Mouse (Mus musculus) megakaryocyte, embryonic 14.5 days (primary cell): ENCODE measurements at regions not wholly inside any gene's neighbourhood (a gene's known extent, or its start where the extent isn't known, plus 50 kb on each side); places are given as distances from the start of the nearest gene placed in this dataset.

Experiments used
- H3K27me3 ChIP-seq: replicated peaks from 2 replicates; pipeline ENCODE3; 2012; ENCODE audit warnings: inconsistent platforms
- H3K36me3 ChIP-seq: replicated peaks from 2 replicates; pipeline ENCODE3; 2012; ENCODE audit warnings: low read length, inconsistent platforms, mixed read lengths
- H3K4me1 ChIP-seq: 2 replicates; pipeline ENCODE4 v1.6.1; 2012; ENCODE audit warnings: inconsistent platforms
- H3K4me3 ChIP-seq: replicated peaks from 2 replicates; pipeline ENCODE3; 2012; ENCODE audit warnings: moderate library complexity, mild to moderate bottlenecking, inconsistent platforms
- H3K9me3 ChIP-seq: 2 replicates; pipeline ENCODE4 v1.6.1; 2012; ENCODE audit warnings: inconsistent platforms
- FLI1 ChIP-seq: IDR thresholded peaks from 2 replicates; pipeline ENCODE4 v1.6.1; 2012; ENCODE audit warnings: low read length, inconsistent platforms, mixed read lengths
- GATA1 ChIP-seq: IDR thresholded peaks from 3 replicates; pipeline ENCODE4 v1.6.1; 2012; ENCODE audit warnings: mixed read lengths, low read length, inconsistent platforms, borderline replicate concordance

DNA sequence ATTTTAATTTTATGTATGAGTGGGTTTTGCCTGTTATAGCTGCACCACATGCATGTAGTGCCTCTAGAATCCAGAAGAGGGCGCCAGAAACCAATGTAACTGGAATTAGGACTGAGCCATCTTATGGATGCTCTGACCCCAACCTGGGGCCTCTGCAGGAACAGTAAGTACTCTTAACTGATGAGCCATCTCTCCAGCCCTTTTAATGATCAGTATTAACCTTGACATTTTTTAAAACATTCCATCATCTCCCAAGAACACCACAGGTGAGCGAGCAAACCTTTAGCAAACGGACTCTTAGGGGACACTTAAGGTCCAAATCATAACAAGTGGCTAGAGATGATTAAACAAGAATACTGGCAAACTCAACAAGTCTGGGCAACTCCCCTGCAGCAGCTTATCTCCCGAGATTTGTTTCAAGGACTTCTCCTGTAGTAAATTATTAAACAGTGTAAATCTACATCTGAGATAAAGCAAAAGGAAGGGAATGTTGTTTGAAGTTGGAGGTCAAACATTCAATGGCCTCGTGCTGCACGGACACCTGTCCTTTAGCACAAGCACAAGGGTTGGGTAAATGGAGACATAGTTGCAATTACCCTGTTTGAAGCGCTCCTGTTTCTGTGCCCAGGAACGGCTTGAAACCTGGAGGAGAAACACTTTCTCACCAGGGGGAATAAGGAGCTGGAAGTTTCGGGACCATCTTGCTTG is 75.9 kb upstream of the Cpsf6 start:
- H3K36me3 ChIP-seq, result no peaks in the 10 kb centered on the region
- H3K4me3 ChIP-seq, result no peak overlapping the region
- TF ChIP-seq GATA1 (no peak), FLI1 (no peak)
- H3K4me1 ChIP-seq, result peaks cover 14% of the 10 kb centered on the region
- H3K27me3 ChIP-seq, result peaks cover 27% of the 10 kb centered on the region
- H3K9me3 ChIP-seq, result no peaks in the 10 kb centered on the region

DNA sequence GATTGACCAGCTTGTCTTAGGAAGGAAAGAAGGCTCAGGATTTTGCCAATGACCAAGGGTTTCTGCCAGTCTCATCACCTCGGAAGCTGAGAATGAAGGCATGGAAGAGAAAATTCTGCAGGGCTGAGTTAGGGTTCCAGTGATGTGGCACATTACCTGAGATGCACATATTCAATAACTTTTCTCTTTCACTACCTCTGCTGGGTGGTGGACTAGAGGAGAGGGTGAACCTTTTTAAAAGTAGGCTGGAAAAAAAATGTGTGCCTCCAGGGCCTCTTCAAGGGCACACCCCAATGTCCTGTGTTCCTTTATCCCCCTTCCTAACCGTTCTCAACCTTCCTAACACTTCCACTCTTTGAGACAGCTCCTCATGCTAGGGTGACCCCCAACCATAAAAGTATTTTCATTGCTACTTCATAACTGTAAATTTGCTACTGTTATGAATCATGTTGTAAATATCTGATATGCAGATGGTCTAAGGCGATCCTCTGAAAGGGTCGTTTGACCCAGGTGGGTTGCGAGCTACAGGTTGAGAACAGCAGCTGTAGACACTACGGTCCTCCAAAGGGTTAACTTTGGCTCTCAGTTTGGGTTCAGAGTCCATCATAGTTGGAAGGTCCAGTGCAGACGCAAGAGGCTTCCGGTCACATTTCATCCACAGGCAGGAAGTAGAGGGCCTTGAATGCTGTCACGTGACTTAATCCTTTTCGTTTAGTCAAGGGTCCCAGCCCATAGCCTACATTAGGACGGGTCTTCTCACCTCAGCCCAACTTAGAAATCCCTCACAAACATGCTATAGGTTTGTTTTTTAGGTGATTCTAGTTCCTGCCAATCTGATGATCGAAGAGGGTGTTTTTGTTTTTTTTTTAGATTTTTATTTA is 75.1 kb upstream of the Cpsf6 start:
- no peak for TF ChIP-seq GATA1
- no peak for TF ChIP-seq FLI1
- no peak overlapping the region for H3K4me3 ChIP-seq

GRCm38 (mm10) chr10:117454171-117454500 is 74.3 kb upstream of the Cpsf6 start:
- Histone ChIP-seq H3K9me3 (no peaks in the 10 kb centered on the region), H3K36me3 (no peaks in the 10 kb centered on the region), H3K4me1 (peaks cover 14% of the 10 kb centered on the region)

More for the DNA sequence above, 75.1 kb upstream of the Cpsf6 start:
- Histone ChIP-seq H3K36me3 (no peaks in the 10 kb centered on the region), H3K9me3 (no peaks in the 10 kb centered on the region), H3K27me3 (peaks cover 25% of the 10 kb centered on the region), H3K4me1 (peaks cover 14% of the 10 kb centered on the region)

DNA sequence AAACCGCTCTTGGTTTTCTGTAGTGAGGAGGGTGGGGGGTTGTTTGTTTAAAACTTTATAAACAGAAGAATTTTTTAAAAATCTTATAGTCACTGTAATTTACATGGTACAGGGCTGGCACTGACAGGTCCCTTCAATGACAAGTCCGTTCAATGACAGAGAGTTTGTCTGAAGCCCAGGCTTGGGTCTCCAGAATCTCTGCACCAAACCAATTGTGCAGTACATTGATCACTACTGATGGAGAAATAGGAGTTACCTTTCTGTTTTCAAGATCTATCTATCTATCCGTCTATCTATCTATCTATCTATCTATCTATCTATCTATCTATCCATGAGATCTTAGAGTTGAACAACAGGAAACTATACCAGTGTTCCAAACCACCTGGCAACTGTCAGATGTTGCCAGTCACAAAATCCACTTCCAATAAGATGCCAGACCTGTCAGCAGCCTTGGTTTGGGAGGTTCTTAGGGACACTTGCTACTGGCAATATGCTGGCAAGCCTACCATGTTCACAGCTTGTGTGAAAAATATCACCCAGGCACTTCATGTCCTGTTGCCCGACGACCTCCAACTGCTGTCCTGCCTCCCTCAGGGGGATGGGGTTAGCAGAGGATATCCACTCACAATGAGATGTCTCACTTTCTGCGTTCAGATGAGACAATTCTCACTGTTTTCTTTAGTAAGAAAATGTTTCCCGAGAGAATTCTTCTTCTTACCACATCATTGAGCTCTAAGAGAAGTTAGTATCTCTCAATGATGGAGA is 73.8 kb upstream of the Cpsf6 start:
- Histone ChIP-seq H3K27me3 (peaks cover 25% of the 10 kb centered on the region), H3K4me1 (peaks cover 14% of the 10 kb centered on the region), H3K4me3 (no peak overlapping the region), H3K9me3 (no peaks in the 10 kb centered on the region), H3K36me3 (no peaks in the 10 kb centered on the region)
- TF ChIP-seq GATA1 (no peak), FLI1 (no peak)

More at GRCm38 (mm10) chr10:117454171-117454500, 74.3 kb upstream of the Cpsf6 start:
- Histone ChIP-seq H3K27me3 (peaks cover 25% of the 10 kb centered on the region), H3K4me3 (no peak overlapping the region)
- TF ChIP-seq GATA1, result no peak
- no peak for TF ChIP-seq FLI1

DNA sequence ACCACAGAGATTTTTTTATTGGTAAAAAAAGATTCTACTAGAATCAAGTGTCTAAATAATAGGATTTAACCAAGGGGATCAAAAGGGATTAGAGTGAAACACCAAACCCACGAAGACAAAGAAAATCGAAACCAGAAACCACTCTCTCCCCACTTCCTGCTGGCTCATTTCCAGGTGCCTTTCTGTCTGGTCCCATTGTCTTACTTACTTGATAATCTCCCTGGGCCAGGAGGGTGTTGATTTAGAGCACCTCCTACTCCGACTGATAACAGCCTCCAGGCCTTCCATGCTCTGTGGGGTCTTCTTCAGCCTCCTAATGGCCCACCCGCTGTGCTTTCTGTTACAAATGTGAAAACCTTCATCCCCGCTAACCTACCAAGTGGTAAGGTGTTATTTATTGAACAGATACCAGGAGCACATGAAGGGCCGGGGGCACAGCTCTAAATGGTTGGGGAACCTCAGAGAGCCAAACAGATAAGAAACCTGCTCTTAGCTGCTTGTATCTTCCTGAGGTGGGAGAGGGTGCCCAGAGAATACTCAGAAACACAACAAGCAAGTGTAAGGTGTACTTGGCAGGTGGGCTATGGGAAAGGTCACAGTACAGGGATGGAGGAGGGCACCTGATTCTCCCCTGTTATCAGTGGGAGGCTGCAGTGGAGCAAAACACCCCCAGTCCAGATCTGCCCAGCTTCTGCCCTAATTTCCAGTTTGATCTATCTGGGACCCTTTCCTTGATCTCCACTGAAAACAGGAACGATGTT is 72.6 kb upstream of the Cpsf6 start:
- H3K4me1 ChIP-seq, result peaks cover 14% of the 10 kb centered on the region
- no peaks in the 10 kb centered on the region for H3K36me3 ChIP-seq
- H3K27me3 ChIP-seq, result peaks cover 25% of the 10 kb centered on the region
- TF ChIP-seq FLI1 (no peak), GATA1 (no peak)
- H3K4me3 ChIP-seq, result no peak overlapping the region
- no peaks in the 10 kb centered on the region for H3K9me3 ChIP-seq

DNA sequence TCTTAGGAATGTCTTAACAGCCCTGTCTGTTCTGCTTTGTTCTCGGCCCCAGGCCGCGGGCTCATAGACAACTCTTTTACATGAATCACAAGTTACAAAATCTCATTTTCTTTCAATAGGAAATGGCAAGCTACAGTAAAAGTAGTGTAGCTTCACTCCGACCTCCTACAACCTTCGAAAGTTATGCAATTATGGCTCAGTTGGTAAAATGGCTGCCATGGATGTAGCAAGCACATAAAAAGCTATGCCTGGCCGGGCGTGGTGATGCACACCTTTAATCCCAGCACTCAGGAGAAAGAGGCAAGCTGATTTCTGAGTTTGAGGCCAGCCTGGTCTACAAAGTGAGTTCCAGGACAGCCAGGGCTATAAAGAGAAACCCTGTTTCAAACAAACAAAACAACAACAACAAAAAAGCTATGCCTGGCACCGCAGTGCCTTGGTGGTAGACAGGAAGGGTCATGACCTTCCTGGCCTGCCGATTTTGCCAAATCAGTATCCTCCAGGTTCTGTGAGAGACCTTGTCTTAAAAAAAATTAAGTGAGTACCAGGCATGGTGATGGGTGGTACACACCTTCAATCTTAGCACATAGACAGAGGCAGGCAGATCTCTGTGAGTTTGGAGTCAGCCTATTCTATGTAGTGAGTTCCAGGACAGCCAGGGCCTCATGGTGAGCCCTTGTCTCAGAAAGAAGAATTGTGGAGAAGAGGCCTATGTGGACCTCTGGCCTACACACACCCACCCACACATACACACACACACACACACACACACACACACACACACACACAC is 71.8 kb upstream of the Cpsf6 start:
- TF ChIP-seq GATA1 (no peak), FLI1 (no peak)
- peaks cover 14% of the 10 kb centered on the region for H3K4me1 ChIP-seq
- no peaks in the 10 kb centered on the region for H3K9me3 ChIP-seq
- H3K27me3 ChIP-seq, result peaks cover 22% of the 10 kb centered on the region
- H3K36me3 ChIP-seq, result no peaks in the 10 kb centered on the region
- H3K4me3 ChIP-seq, result no peak overlapping the region

GRCm38 (mm10) chr10:117450631-117451030 is 70.8 kb upstream of the Cpsf6 start:
- H3K4me3 ChIP-seq, result no peak overlapping the region
- TF ChIP-seq GATA1, result no peak
- no peak for TF ChIP-seq FLI1
- peaks cover 18% of the 10 kb centered on the region for H3K27me3 ChIP-seq
- peaks cover 14% of the 10 kb centered on the region for H3K4me1 ChIP-seq
- H3K9me3 ChIP-seq, result no peaks in the 10 kb centered on the region
- H3K36me3 ChIP-seq, result no peaks in the 10 kb centered on the region

GRCm38 (mm10) chr10:117450240-117450569 is 70.4 kb upstream of the Cpsf6 start:
- peaks cover 14% of the 10 kb centered on the region for H3K4me1 ChIP-seq
- no peak overlapping the region for H3K4me3 ChIP-seq
- TF ChIP-seq FLI1 (no peak), GATA1 (no peak)
- H3K36me3 ChIP-seq, result no peaks in the 10 kb centered on the region
- H3K9me3 ChIP-seq, result no peaks in the 10 kb centered on the region
- peaks cover 18% of the 10 kb centered on the region for H3K27me3 ChIP-seq
